Comparison of ENCODE assay signal across 13 mouse cellular contexts in genomic region chr4:41698421-41699016, GRCm38 (mm10). TPM values are rescaled to one million over a fixed set of nuclear protein-coding genes. Genes with fewer than 3 reads are reported as not detected.
DNase-seq lines count a peak whose midpoint lies in the region; ATAC-seq and TF ChIP-seq lines count a peak whose summit lies in the region.
"Not testable (repeated sequence)": the region's sequence is repeated elsewhere in the genome, so short reads cannot be mapped to it uniquely, and the experiment has no call there.
"Had no signal": no experiment of that assay in that cellular context is flagged by ENCODE, and none has a peak within 500 bp of the region (broad histone marks: within the 10 kb centered on the region; RNA-seq: fewer than 3 reads in every experiment).

No protein-coding gene starts in this region.

- H3K9me3 ChIP-seq in forebrain, embryonic 13.5 days (replicated peaks); hindbrain, embryonic 10.5 days; kidney, postnatal 0 days (replicated peaks; ENCODE audit: low read length); stomach, embryonic 15.5 days: not testable (repeated sequence)

- TF ChIP-seq CTCF in heart, adult 2 months (IDR thresholded peaks at IDR 0.05); kidney, postnatal 0 days (IDR thresholded peaks at IDR 0.05; ENCODE audit: low read depth): not testable (repeated sequence)

- not testable (repeated sequence) for TF ChIP-seq POLR2A in heart, adult 2 months (IDR thresholded peaks at IDR 0.05; ENCODE audit: insufficient read depth, low read depth, low read length)

- not testable (repeated sequence) for H3K36me3 ChIP-seq in forebrain, embryonic 13.5 days (ENCODE audit: poor library complexity, severe bottlenecking); heart, adult 2 months (ENCODE audit: control insufficient read depth, insufficient read depth, low read length); hindbrain, embryonic 10.5 days; kidney, postnatal 0 days (ENCODE audit: insufficient read depth, low read length); stomach, embryonic 15.5 days

- H3K4me3 ChIP-seq in forebrain, embryonic 13.5 days; heart, adult 2 months; kidney, postnatal 0 days (replicated peaks; ENCODE audit: low read depth, low read length); stomach, embryonic 15.5 days (replicated peaks): not testable (repeated sequence)
- H3K4me3 ChIP-seq in hindbrain, embryonic 10.5 days, result peak overlapping the region; percentile 28; the same call in 1 of the 2 replicates

- DNase-seq in adrenal gland, postnatal 10 days, result peak; percentile 63
- peak; percentile 69 to 80 for DNase-seq in cerebellum, postnatal 10 days
- peak; percentile 69 to 72 for DNase-seq in heart, adult 2 months
- DNase-seq in hindbrain, embryonic 10.5 days (ENCODE audit: low spot score); kidney, postnatal 0 days (ENCODE audit: low spot score): not testable (repeated sequence)
- peak; percentile 54 for DNase-seq in lung, postnatal 14 days

- H3K4me1 ChIP-seq in forebrain, embryonic 13.5 days; heart, adult 2 months (ENCODE audit: control insufficient read depth, insufficient read depth, low read length); hindbrain, embryonic 10.5 days (replicated peaks); kidney, postnatal 0 days (replicated peaks; ENCODE audit: insufficient read depth, low read length); stomach, embryonic 15.5 days: not testable (repeated sequence)

- H3K4me2 ChIP-seq in forebrain, embryonic 13.5 days, result peak overlapping the region; percentile 34
- 0 out of 2 replicates have a peak overlapping the region, but pooled peaks have one; percentile 13 for H3K4me2 ChIP-seq in kidney, postnatal 0 days (ENCODE audit: low read length)
- 0 out of 2 replicates have a peak overlapping the region, but pooled peaks have one; percentile 25 for H3K4me2 ChIP-seq in stomach, embryonic 15.5 days

- ATAC-seq in forebrain, embryonic 13.5 days; kidney, postnatal 0 days (replicated peaks; ENCODE audit: low FRiP score, low read depth); stomach, embryonic 15.5 days (ENCODE audit: insufficient read depth, low FRiP score, low read depth): not testable (repeated sequence)

- H3K79me2 ChIP-seq in heart, adult 2 months (replicated peaks; ENCODE audit: control insufficient read depth, insufficient read depth, low read length), result not testable (repeated sequence)

- not testable (repeated sequence) for H3K27me3 ChIP-seq in forebrain, embryonic 13.5 days; heart, adult 2 months (ENCODE audit: control insufficient read depth, insufficient read depth, low read length); hindbrain, embryonic 10.5 days (ENCODE audit: insufficient read depth, poor library complexity, severe bottlenecking); kidney, postnatal 0 days (ENCODE audit: insufficient read depth, low read length); stomach, embryonic 15.5 days (replicated peaks)

- H3K9ac ChIP-seq in forebrain, embryonic 13.5 days; heart, adult 2 months (ENCODE audit: low read depth, low read length); kidney, postnatal 0 days (ENCODE audit: low read depth, low read length); stomach, embryonic 15.5 days: not testable (repeated sequence)

- intact Hi-C loops in heart, adult 2 months (cut with DNase I), result not testable (repeated sequence)

- WGBS in forebrain, embryonic 13.5 days, result 6% methylated on average over 19 of the region's 32 CpGs
- WGBS in heart, adult 2 months, result 10% methylated on average over 25 of the region's 32 CpGs
- 6% methylated on average over 29 of the region's 32 CpGs for WGBS in hindbrain, embryonic 10.5 days
- WGBS in kidney, postnatal 0 days, result 7% methylated on average over 22 of the region's 32 CpGs
- 7% methylated on average over 24 of the region's 32 CpGs for WGBS in stomach, embryonic 15.5 days

- not testable (repeated sequence) for TF ChIP-seq EP300 in heart, adult 2 months (IDR thresholded peaks at IDR 0.05; ENCODE audit: insufficient read depth, low read depth, low read length)

- H3K27ac ChIP-seq in forebrain, embryonic 13.5 days; heart, adult 2 months; hindbrain, embryonic 10.5 days; kidney, postnatal 0 days; stomach, embryonic 15.5 days: not testable (repeated sequence)

RNA-seq across cellular contexts. Expression of gene Il11ra1, which starts 1.3 kb away (rescaled TPM):
- total RNA-seq in adrenal gland, postnatal 10 days (2021), result 10 to 100 TPM; 61.0 to 68.2 TPM
- 28.1 and 30.7 TPM in 2 replicates for polyA plus RNA-seq in forebrain, embryonic 13.5 days (2015; fragmentation: Nextera tagmentation; extraction: Ambion mirVana)
- 10 to 100 TPM; 88.2 to 99.3 TPM for total RNA-seq in heart, adult 2 months (2021)
- polyA plus RNA-seq in heart, adult 2 months (2012; rRNA removed), result 79.9 and 108 TPM in 2 replicates
- polyA plus RNA-seq in hindbrain, embryonic 10.5 days (2016; fragmentation: Nextera tagmentation; extraction: Ambion mirVana), result 84.3 and 91.4 TPM in 2 replicates
- 157 and 159 TPM in 2 replicates for polyA plus RNA-seq in kidney, postnatal 0 days (2015; fragmentation: Nextera tagmentation; extraction: Ambion mirVana)
- 153 and 157 TPM in 2 replicates for polyA plus RNA-seq in stomach, embryonic 15.5 days (2015; fragmentation: Nextera tagmentation; extraction: Ambion mirVana)

RNA-seq across cellular contexts. Expression of gene Cntfr, which starts 1.6 kb away (rescaled TPM):
- total RNA-seq in adrenal gland, postnatal 10 days (2021), result 10 to 100 TPM; 53.0 to 67.0 TPM
- polyA plus RNA-seq in forebrain, embryonic 13.5 days (2015; fragmentation: Nextera tagmentation; extraction: Ambion mirVana), result 21.1 and 21.8 TPM in 2 replicates
- 1 to 10 TPM; 4.1 to 5.4 TPM for total RNA-seq in heart, adult 2 months (2021)
- 8.5 and 11.4 TPM in 2 replicates for polyA plus RNA-seq in heart, adult 2 months (2012; rRNA removed)
- 29.7 and 51.6 TPM in 2 replicates for polyA plus RNA-seq in hindbrain, embryonic 10.5 days (2016; fragmentation: Nextera tagmentation; extraction: Ambion mirVana)
- 8.6 and 8.7 TPM in 2 replicates for polyA plus RNA-seq in kidney, postnatal 0 days (2015; fragmentation: Nextera tagmentation; extraction: Ambion mirVana)
- 8.3 and 11.8 TPM in 2 replicates for polyA plus RNA-seq in stomach, embryonic 15.5 days (2015; fragmentation: Nextera tagmentation; extraction: Ambion mirVana)

RNA-seq across cellular contexts. Expression of gene Rpp25l, which starts 14.8 kb away (rescaled TPM):
- 10 to 100 TPM; 36.2 to 39.0 TPM for total RNA-seq in adrenal gland, postnatal 10 days (2021)
- 80.7 and 83.8 TPM in 2 replicates for polyA plus RNA-seq in forebrain, embryonic 13.5 days (2015; fragmentation: Nextera tagmentation; extraction: Ambion mirVana)
- total RNA-seq in heart, adult 2 months (2021), result 10 to 100 TPM; 30.1 to 32.3 TPM
- 33.2 and 33.8 TPM in 2 replicates for polyA plus RNA-seq in heart, adult 2 months (2012; rRNA removed)
- 89.7 and 96.6 TPM in 2 replicates for polyA plus RNA-seq in hindbrain, embryonic 10.5 days (2016; fragmentation: Nextera tagmentation; extraction: Ambion mirVana)
- 63.3 and 65.2 TPM in 2 replicates for polyA plus RNA-seq in kidney, postnatal 0 days (2015; fragmentation: Nextera tagmentation; extraction: Ambion mirVana)
- polyA plus RNA-seq in stomach, embryonic 15.5 days (2015; fragmentation: Nextera tagmentation; extraction: Ambion mirVana), result 59.5 and 61.1 TPM in 2 replicates

RNA-seq across cellular contexts. Expression of gene Dctn3, which starts 24.5 kb away (rescaled TPM):
- total RNA-seq in adrenal gland, postnatal 10 days (2021), result 100 to 1,000 TPM; 100 to 104 TPM
- 259 and 262 TPM in 2 replicates for polyA plus RNA-seq in forebrain, embryonic 13.5 days (2015; fragmentation: Nextera tagmentation; extraction: Ambion mirVana)
- 10 to 100 TPM; 68.4 to 75.7 TPM for total RNA-seq in heart, adult 2 months (2021)
- polyA plus RNA-seq in heart, adult 2 months (2012; rRNA removed), result 49.1 and 54.3 TPM in 2 replicates
- polyA plus RNA-seq in hindbrain, embryonic 10.5 days (2016; fragmentation: Nextera tagmentation; extraction: Ambion mirVana), result 171 and 232 TPM in 2 replicates
- polyA plus RNA-seq in kidney, postnatal 0 days (2015; fragmentation: Nextera tagmentation; extraction: Ambion mirVana), result 152 and 154 TPM in 2 replicates
- polyA plus RNA-seq in stomach, embryonic 15.5 days (2015; fragmentation: Nextera tagmentation; extraction: Ambion mirVana), result 124 and 130 TPM in 2 replicates

RNA-seq across cellular contexts. Expression of gene Arid3c, which starts 32.4 kb away (rescaled TPM):
- not detected for total RNA-seq in adrenal gland, postnatal 10 days (2021)
- polyA plus RNA-seq in forebrain, embryonic 13.5 days (2015; fragmentation: Nextera tagmentation; extraction: Ambion mirVana), result 0.26 TPM in 2 replicates
- total RNA-seq in heart, adult 2 months (2021), result not detected
- not detected in 2 replicates for polyA plus RNA-seq in heart, adult 2 months (2012; rRNA removed)
- 0.36 and 0.88 TPM in 2 replicates for polyA plus RNA-seq in hindbrain, embryonic 10.5 days (2016; fragmentation: Nextera tagmentation; extraction: Ambion mirVana)
- 0.08 and 0.14 TPM in 2 replicates for polyA plus RNA-seq in kidney, postnatal 0 days (2015; fragmentation: Nextera tagmentation; extraction: Ambion mirVana)
- polyA plus RNA-seq in stomach, embryonic 15.5 days (2015; fragmentation: Nextera tagmentation; extraction: Ambion mirVana), result not detected in 2 replicates
- total RNA-seq: ES-E14; layer of hippocampus, postnatal 10 days had no signal
- polyA plus RNA-seq: heart, postnatal 0 days; lung, adult 2 months; thymus, postnatal 0 days had no signal
